Mouse (Mus musculus) right cerebral cortex, postnatal 4 days (tissue): ENCODE measurements at regions not wholly inside any gene's neighbourhood (a gene's known extent, or its start where the extent isn't known, plus 50 kb on each side); places are given as distances from the start of the nearest gene placed in this dataset.
A peak's percentile ranks its signal among the peaks of the same experiment; 100 is the strongest.

Experiments
- DNase-seq: peaks from one replicate; pipeline ENCODE4 v3.0.0-alpha.2; 2022

DNA sequence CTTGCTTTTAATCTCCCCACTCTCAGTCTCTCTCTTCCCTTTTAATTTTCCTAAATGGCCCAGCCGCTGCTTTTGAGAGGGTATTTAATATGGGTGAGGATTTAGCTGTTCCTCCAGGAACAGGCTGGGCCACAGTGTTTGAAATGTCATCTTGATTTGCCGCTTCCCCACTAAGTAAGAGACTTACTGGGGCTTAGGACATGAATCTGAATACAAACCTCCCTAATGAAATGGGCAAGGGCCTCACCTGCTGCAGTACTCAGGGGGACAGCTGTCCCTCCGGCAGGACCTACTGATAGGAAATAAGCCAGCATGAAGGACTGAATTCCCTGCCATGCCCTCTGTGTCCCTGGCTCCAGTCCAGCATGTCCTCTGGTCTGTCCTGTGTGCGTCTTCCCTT lies 50.6 kb upstream of the Prr23a1 start:
- no peak for DNase-seq

DNA sequence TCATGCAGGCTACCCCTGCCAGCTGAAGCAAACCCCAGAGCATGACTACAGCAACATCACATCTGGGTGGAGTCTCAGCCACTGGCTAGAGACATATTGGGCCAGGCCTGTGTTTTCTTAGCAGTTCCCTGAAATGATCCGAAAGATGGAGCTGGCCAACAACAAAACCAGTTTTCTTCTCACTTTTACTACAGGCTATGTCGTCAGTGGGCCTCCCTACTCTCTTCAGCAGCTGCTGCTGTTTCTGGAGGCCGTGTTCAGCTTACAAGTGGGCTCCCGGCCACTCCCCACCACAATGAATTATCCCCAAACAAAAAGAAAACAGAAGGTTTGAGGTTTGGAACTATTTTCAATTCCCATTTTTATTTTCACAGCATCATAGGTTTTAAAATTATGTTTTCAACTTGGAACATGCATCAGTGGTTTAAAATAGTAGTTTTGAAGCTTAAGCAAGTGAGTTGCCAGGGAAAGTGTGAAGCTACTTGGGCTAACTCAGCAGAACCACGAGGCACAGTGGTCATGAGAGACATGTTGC lies 68.6 kb upstream of the Prr23a1 start:
- DNase-seq: no peak

DNA sequence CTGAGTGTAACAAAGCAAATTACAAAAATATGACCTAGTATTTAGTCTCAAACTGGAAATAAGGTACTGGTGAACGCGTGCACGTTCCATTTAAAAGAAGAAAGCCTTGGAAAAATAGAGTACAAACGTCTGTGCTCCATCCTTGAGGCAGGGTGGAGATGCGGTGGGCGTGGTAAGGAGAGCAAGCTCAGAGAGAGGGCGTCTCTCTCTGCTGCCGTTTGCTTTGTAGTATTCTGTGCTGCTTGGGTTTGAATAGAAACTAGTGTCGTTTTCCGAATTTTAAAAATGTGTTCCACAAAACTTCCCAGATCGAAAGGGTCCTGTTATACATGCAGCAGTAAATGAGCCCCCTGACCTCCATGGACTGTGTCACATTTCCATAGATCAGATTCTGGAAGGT lies 69.1 kb upstream of the Prr23a1 start:
- no peak for DNase-seq

DNA sequence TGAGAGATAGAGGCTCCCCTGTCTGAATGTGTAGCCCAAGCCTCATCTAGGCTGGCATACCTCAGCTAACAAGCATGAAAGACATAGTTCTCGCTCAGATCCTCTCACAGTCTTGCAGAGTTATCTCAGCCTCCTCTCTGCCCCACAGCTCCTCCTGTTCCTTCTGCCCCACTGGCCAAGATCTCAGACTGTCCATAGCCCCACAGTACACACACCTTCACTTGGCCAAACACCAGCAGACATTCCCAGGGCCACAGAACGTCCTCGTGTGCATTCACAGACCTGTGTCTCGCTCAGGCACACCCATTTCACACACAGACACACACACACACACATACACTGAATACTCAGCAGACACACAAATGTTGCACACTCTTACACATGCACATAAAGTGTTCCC lies 87.5 kb upstream of the Prr23a1 start:
- no peak for DNase-seq

DNA sequence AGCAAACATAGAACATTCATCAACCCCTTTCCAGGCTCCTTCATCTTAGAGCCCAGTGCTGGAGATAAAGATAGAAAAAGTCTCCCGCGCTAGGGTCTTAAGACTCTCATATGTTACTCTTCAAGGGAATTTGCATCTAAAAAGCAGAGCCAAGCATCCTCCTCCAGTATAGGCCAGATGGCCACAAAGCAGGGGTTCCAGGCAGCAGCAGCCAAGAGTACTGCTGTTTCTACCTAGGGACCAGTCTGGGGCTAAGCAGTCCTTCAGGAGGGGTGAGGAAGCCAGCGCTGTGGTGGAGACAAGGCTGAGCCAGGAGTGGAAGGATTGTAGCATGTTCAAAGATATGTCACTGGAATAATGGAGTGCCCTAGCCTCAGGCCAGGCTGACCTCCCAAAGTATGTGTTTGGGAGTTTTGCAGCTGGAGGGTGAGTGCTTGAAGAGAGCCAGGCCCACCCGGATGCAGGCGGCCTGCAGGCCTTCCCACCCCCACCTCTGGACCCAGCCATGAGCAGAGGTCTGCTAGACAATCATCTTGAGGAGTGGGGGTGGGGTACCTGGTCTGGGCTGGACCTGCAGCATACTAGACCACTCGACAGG lies 88.8 kb upstream of the Prr23a1 start:
- no peak for DNase-seq

DNA sequence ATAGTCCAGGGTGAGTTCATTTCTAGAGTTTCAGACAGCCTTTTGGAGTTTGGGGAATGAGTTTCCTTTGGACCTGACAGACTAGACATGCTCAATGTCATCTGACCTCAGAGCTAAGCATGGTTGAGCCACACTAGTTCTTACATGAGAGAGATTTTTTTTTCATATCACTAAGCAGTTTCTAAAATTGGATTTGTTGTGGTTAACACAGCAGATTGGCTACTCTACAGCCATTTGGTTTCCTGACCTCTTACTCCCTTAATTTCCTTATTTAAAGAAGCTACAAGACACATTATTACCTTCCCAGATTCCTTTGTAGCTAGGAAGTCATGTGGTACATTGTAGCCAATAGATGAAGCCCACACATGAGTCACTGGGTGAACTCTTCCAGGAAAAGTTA lies 98.5 kb upstream of the Prr23a1 start:
- DNase-seq: no peak

DNA sequence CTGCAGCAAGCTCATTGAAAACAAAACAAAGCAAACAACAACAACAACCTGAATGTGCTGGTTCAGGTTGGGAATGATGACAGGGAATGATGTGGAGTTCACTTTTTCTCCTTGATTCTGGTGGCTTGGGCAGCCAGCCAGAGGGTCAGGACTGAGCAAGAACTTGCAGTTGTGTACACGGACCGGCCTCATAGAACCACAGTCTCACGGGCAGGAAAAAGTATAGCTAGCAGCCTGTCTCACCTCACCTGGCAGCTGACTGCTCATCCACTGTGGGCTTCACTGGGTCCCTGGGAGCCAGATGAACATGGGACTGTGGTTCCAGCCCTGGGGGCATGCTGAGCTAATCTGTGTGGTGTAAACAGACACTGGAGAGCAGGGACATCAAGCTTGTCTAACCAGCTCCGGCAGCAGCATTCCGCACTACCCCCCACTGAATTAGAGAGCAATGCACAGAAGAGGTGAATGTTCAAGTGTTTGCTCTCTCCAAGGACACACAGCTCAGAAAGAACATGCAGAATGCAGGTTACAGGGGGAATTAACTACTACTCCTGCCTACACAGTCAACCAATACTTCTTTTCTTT lies 114.9 kb upstream of the Prr23a1 start:
- DNase-seq: no peak

DNA sequence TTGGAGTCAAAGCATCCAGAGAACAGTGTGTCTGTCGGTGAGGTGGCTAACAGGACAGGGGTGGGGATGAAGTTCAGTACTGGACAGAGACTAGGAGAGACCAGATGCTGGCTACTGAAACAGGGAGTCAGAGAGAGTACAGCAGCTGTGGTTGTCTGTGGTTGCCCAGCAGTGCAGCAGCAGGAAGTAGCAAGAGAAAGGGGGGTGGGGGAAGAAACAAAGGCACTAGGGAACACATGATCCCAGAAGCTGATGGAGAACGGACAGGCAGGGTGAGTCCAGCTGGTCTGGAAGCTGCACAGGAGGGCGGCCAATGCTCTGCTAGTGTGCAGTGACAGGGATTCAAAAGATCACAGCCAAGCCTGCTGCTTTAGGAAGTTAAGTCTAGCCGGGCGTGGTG lies 115.7 kb upstream of the Prr23a1 start:
- no peak for DNase-seq

DNA sequence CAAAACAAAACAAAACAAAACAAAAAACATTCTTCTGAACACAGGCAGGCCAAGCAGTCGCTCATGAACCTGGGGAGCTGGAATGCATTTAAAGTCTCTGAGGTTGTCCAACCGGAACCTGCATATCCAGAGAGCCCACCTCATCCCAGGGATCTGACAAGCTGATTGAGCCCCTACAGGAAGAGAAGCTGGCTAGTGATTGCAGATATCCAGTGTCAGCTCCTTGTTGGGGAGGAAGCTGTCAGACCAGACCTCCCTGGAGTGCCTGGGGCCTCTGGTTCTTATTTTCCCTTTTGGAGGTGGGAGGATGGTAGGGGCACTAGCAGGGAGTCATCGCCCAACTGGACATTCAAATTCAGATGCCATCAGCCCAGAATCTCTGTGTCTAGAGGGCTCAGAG lies 119.4 kb upstream of the Prr23a1 start:
- DNase-seq: no peak

DNA sequence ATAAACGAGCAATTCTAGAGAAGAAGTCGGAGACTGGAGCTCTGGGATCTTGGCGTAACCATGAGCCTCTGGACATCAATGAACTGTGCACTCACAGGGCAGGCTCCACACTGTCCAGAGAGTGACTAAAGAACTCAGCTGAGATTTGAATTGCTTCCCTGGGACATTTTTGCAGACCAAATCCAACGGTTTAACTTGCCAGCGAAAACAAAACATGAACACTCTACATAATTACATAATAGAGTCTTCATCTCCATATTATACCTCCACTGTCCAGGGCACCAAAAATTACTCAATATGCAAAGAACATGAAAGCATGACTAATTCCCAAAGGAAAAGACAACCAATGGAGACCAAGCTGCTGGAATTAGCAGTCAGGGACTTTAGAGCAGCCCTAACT lies 119.9 kb upstream of the Mrps22 start:
- no peak for DNase-seq

DNA sequence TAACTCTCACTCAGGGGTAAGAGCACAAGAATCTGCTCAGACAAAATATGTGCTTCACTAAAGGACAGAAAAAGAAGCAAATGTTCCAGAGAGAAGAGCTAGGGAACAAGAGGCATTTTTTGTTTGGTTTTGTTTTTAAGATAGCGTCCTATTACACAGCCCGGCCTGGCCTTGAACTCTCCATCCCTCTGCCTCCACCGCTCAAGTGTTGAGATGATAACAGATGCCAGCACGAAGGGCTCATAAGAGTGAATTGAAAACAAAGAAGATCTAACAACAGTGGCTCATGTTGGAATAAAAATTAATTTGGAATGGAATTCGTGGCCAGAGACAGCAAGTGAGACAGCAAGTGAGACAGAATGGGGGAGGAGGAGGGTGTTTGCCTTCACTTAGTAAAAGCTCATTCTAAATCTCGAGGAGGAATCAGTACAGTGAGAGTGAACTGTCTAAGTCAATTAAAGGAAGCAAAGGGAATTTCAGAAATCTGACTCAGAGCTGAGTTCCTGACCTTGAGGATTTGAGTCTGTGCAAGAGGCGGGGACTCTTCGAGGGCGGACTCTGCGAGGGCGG lies 116.3 kb upstream of the Mrps22 start:
- no peak for DNase-seq

DNA sequence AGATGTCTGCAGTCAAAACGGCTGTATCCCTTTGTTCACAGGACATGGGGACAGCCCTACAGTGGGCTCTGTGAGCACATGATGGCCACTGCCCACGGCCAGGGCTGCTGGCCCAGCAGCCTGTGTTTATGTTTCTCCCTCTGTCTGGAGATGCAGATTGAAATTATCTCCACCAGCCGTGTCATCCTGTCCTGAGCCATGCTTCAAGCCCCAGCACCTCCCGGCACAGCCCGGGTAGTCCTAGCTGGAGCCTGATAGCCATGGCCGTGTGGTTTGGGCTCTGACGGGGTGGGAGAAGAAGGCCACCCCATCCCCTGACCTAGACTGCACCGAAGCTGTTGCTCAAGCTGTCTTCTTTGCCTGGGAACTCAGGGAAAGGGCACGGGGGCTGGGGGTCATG lies 113.2 kb upstream of the Mrps22 start:
- DNase-seq: no peak

DNA sequence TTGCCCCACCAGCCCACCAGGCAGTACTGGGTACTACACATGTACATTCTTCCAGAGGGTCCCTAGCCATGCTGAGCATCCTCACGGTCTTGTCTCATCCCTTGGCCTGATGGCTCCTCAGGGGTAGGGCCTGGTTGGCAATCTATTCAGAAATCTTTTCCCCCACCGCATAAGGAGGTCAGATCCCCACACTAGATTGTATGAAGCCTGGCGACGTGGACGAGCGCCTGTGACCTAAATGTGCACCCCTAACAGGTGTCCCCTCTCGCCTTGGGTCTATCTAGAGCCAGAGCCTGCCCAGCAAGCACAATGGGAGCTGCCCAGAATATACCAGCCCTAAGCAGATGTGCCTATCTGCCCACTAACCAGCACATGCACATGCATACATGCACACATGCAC lies 111.4 kb upstream of the Mrps22 start:
- no peak for DNase-seq

DNA sequence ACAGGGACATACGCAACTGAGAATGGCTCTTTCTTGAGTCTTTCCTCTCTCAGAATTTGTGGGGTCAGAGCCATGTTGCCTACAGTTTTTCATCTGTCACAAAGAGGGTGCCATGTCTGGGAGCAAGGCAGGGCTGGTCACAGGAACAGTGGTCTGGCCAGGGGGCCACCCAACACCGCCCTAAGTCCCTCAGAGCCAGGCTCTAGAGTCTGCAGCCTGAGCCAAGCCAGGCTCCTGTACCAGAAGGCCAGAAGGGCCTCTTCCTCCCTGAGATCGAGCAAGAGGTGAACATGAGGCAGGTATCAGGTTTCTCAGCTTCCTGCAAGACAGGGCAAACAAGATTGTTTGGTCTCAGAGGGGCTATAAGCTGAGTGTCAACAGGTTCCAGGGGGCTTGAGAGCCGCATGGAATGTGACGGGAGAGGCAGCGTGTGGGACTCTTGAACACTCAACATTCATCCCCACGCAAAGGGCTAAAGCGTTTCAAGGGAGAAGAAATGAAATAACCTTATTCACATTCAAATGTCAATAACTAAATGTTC lies 110.6 kb upstream of the Mrps22 start:
- no peak for DNase-seq

DNA sequence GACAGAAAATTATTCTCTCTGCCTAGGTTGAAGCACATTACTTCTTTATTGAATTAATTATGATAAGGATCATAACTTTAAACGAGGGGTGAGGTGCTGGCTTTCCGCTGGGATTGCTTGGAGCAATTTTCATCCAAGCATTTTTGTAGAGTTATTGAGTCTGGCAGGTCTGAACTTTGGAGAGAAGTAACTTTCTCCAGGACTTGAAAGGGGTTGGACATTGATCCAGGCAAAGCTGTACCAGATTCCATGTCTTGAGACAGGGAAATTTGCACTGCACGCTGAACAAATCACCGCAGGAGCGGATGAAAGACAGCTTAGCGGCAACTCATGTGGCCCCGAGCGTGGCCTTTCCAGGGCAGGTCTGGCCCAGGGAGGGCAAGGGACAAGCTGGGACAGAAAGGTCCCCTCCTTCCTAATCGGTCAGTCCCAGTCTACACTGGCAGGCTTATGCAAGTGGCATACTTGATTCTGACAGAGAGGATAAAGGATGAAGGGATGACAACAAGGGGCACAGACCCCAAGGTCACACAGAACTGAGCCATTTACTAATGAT lies 108.8 kb upstream of the Mrps22 start:
- DNase-seq: no peak

DNA sequence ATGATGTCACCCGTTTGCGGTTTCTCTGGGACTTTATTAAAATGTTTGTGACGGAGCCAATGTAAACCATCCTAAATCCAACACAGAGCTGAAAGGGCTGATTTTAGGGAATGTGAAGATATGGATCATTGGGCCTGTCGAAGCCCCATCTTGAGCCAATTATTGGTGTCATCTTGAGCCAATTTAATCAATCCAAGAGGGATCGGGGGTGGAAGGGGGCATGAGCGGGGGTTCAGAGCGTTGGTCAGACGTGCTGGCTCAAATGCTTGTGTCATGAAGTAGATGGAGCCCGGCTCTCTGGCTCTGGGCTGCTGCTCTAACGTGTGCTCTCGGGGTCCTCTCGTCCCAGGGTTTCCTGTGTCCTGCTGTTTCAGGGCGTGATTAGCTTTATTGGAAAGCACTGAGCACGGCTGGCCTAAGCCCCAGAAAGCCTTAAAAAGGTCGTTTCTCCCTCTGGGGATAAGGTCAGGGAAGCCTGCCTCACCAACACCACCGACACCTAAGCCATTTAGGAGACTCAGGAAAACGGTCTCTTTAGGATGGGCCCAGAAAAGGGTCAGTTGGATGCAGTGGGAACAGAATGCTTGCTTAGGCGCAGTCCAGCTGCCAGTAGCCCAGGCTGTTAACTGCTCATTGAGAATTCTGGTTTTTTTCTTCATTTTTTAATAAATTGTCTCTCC lies 106.7 kb upstream of the Mrps22 start:
- no peak for DNase-seq

DNA sequence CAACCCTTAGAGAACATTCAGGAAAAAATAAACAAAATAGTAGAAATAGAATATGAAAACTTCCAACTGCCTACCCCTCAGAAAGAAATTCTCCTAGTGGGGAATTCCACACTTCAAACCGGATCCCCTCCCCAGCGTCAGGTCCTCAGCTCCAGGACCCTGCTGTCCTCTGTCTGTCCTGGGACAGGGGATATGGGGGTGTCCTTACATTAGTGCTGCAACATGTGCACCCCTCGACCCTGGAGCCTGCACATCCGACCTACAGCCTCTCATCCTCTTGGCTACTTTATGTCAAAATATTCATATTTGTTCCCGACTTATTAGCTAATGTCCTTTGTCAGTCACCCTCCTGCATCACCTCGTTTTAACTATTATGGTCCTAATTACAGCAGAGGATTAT lies 106.0 kb upstream of the Mrps22 start:
- no peak for DNase-seq

DNA sequence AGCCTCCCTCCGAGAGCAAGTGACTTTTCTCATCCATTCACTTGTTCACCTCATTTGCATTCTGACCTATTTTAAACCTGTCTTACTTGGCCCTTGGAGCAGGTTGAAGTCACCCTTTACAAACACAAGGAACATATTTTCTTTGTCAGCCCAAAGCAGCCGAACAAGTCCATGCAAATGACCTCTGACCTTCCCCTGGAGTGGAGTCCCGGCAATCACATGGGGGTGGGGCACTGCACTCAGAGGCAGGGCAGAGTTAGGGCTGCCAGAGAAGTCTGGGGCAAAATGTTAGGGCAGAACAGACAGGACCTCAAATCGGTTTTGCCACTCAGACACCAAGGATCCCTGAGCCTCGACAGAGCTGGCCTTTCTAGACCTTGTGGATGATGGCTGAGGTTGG lies 102.7 kb upstream of the Mrps22 start:
- no peak for DNase-seq

DNA sequence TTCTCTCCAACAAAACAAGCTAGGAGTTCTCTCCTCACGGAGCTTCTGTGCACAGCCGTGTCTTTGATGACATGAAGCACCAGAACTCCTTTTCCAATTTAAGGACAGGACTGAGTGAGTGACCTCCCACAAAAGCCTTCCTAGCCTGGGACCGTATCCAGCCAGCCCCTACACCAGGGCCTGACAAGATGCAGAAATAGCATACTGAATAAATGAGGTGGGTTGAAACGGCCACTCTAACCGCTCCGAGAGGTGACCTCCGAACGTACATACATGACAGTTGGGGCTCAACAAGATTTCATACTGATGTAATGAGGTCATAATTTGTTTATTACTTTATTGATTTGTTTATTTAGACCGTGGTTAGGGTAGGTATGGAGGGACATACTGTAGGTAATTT lies 101.9 kb upstream of the Mrps22 start:
- no peak for DNase-seq

DNA sequence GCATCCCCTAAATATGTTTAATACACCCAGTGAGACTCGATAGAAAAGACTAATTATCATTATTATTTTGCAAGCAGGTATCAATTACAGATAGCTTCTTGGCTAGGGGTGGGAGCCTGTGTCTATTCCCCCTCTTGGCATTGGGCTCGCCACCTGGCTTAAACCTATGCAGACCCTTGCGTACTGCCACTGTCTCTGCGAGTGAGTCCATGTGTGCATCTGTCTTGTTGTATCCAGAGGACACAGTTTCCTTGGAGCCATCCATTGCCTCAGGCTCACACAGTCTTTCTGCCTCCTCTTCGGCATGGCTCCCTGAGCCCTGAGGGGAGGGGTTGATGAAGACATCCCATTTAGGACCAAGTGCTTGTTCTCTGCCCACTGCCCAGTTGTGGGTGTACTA lies 99.1 kb upstream of the Mrps22 start:
- DNase-seq: no peak

DNA sequence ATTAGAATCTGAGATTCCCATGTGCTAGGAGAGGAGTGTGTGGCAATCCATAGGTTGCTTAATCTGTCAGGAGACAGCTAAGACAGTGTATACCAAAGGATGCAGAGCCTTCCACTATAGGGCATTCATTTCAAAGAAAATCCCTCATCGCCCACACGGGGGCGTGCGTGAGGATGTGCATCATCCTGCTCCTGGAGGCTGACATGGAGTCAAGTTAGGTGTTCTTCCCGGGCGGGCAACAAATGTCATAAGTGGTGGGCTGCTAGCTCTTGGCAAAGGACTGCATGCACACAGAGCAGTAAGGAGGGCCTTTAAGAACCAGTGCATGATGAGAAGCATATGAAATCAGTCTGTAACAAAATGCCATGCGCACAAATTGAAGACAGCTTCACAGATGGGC lies 95.7 kb upstream of the Mrps22 start:
- DNase-seq: peak; percentile 17

DNA sequence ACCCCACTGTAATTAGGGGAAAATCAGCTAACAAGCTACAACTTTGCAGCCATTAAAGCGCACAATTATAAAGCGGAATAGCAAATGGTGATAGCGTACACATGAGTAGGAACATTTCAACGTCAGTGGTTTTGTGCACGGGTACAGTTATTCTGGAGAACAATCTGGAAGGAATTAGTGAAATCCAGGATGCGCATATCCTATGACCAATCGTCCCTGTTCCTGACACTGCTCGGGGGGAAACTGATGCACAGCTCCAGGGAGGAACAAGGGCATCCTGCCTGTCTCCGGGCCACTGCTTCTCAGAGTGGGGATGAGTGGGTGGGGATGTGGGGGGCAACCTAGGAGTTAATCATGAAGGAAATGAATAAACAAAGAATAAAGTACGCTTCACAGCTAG lies 93.6 kb upstream of the Mrps22 start:
- no peak for DNase-seq

DNA sequence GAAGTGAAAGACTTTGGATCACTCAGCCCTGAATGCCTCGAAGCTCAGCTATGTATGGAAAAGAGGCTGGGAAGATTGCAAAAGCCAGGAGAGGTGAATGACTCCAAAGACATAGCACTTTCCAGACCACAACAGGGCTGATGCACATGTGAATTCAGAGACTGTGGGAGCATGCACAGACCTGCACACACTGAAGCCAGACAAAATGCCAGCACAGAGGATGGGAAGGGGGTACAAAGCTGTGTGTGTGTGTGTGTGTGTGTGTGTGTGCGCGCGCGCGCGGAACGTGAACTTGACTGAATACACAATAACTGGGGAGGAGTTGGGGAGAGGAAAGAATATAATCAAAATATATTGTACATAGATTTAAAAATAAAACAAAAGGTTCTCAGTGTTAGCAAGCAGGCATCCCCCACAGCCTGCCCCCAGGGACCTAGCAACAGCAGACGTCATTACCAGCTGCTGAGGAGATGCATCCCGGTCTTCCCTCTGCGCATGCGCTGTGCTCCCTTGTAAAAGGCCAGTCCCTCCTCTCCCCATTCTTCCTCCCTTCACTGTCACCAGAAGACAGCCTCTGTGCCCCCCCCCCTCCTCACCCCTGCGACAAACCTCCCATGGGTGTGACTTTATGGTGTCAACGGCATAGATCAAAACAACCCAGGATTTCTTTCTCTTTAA lies 89.5 kb upstream of the Mrps22 start:
- peak; percentile 32 for DNase-seq
